Mouse (Mus musculus) C3H10T1/2 (cell line): Measurements from ENCODE around the gene Rlim. TPM values are rescaled to one million over a fixed set of nuclear protein-coding genes. Genes with fewer than 3 reads are reported as not detected.

Source experiments
- polyA plus RNA-seq, 2 experiments: library from polyadenylated mRNA; unstranded; fragments of >200 nt; fragmentation: generic; extraction: Trizol; gene quantifications; one replicate each; pipeline ENCODE4 v1.2.1; 2012; ENCODE audit warnings: missing spikeins in 2 of 2

Rlim gene
- 1 to 10 TPM in 1 of 2 experiments, under 1 TPM in 1; 0.60 to 5.0 TPM for polyA plus RNA-seq

GRCm38 (mm10) chrX:103981169-103981689 lies at the start of gene Rlim:
Rlim (minus strand) TSS chrX:103981284.

Other genes starting within 250 kb of the Rlim start
- under 1 TPM in 1 of 2 experiments, not detected in 1; 0.06 TPM for gene Slc16a2, start 159.3 kb downstream of the Rlim start, polyA plus RNA-seq
- not detected for gene Nexmif, start 219.9 kb upstream of the Rlim start, polyA plus RNA-seq